Mouse (Mus musculus): Measurements from ENCODE around the gene Reln. TPM values are rescaled to one million over a fixed set of nuclear protein-coding genes. Genes with fewer than 3 reads are reported as not detected.

Reln gene
- total RNA-seq, 2 experiments from 2014 or later: 2.2 to 3.4 TPM

- no peak for DNase-seq
Measured at GRCm38 (mm10) chr5:22224515-22224914, 120.0 kb downstream of the Reln start.

DNA sequence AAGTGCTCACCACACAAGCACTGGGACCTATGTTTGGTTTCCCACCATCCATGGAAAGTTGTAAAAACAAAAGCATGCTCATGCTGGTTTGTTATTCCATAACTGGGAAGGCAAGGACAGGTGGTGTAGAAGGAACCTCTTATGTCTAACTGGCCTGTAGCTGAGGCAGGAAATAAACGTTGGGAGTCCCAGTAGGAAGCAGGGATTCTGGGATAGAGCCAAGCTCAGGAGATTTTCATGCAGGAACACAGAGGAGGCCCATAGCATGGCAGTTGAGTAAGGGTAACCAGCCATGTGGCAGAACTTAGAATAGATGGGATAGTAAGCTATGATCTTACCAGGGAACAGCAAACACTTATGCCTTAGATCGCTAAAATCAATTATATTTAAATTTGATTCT lies 120.6 kb downstream of the Reln start:
- DNase-seq: no peak

DNA sequence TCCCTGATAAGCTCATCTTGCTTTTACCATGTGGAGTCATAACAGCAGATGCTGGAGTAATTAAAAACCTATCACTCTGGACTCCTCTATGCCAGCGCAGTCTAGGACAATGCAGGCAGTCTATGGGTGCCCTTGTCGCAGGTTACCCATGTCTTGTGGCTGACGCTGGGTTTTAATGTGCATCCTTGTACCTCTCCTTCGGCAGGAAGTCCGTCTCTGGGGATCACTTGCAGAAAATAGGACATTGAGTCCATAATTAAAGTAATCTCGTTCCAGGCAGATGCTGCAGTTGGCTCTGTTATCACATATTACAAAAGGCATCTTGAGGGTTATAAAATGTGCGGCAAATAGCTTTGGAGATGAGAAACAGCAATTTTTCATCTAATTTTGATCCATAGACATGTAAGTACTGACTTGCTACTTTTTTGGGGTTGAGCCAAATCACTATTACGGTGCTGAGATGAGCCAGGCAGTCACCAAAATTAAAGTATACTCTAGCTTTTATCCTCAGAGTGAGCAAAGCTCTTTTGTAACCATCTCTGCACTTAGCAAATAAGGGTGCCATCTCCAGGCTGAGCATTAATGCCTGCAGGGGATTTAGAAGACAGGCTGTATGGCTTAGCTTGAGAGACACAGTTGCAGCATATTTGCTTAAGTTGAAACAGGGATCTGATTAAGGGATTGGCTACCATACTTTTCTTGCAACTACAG lies 136.0 kb downstream of the Reln start:
- DNase-seq: no peak

DNA sequence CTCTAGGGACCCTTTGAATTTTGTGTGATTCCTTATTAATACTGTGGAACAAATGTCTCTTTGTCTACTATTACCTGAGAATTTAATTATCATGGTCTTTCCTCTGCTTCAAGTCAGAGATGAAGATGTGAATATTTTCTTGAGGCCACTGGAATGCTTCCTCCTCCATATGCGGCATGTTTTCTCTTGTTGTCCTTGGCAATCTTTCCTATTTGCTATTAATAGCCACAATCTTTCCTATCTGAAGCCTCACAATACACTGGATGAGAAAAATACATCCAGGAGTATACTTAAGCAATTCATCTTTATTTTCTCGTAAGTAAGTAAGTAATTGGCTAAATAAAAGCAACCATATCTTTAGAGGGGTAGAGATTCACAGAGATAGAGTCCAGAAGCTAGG lies 146.6 kb downstream of the Reln start:
- DNase-seq: no peak

GRCm38 (mm10) chr5:22196891-22197290 lies 147.6 kb downstream of the Reln start:
- no peak for DNase-seq

GRCm38 (mm10) chr5:22196476-22196875 lies 148.0 kb downstream of the Reln start:
- DNase-seq: no peak

- DNase-seq: no peak
Measured at GRCm38 (mm10) chr5:22195352-22195941, 149.1 kb downstream of the Reln start.

DNA sequence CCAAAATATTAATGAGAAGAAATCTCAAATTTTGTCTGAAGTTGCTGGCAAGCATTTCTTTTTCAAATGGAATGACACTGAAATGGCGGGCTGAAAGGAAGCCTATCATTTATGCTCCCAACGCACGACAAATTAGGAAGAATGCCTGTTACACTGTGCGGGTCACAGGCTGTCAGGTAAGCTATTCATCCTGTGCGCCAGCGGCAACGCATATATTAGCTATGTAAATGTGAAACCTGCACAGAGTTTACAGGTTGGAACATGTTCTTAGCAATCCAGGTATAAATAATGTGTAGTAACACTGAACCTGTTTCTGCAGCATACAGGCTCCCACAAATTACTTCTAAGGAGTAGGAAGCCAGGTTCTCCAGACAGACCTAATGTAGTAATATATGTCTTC lies 152.7 kb downstream of the Reln start:
- DNase-seq: no peak

DNA sequence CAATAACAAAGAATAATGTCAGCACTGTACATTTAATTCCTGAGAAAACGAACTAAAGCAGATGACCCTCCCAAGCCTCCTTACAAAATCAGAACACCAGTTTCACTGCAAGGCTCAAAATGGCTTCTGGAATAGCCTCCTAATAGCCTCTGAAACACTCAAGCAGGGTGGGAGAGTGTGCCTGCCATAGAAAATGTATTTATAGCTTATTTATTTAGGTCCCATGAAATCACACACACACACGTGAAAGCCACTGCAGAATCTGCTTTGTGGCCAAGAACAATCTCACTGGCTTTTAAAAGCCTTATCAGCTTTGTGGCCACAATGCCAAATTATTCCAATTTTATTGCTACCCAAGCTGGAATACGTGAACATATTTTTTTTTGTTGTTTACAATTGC lies 154.2 kb downstream of the Reln start:
- peak; percentile 8 to 9 for DNase-seq

- DNase-seq: no peak
Measured at GRCm38 (mm10) chr5:22187599-22187998, 156.9 kb downstream of the Reln start.

DNA sequence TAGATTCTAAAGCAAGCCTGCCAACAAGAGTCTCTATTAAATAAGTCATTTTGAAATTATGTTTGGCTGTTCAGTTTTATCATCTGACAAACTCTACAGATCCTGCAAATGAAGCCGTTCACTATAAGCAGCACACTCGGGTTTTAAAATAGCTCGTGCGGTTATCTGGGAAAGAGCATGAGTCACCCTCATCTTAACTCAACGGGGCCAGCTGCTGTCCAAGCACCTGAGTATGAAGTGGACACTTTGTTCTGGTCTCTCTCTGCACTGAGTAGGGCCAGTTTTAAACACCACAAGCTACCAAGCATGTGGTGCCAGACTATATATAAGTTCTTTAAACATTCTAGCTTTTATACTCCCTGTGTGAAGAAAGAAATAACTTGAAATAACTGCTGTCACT lies 168.0 kb downstream of the Reln start:
- peak in 1 of 2 experiments; percentile 34 for DNase-seq

GRCm38 (mm10) chr5:22171336-22171735 lies 173.2 kb downstream of the Reln start:
- peak; percentile 9 to 12 for DNase-seq

- DNase-seq: no peak
Measured at GRCm38 (mm10) chr5:22164060-22164934, 180.2 kb downstream of the Reln start.

DNA sequence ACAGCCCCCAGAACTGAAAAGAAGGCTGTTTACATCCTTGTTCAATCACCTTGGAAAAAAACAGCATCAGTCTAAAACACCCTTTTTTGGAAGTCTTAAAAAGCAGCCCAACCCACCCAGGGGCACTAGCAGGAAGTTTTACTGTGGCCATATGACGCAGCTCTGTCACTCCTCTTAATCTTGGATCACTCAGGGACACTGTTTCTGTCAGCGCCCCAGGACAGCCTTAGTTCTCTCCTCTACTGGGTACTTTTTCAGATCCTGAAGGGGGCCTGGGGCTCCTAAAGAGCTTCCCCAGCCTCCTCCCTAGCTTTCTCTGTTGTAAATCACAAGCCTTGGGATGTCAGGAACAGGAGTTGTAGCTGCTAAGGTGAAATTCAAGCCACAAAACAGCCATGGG lies 183.6 kb downstream of the Reln start:
- no peak for DNase-seq

GRCm38 (mm10) chr5:22158754-22159153 lies 185.7 kb downstream of the Reln start:
- DNase-seq: no peak

- no peak for DNase-seq
Measured at GRCm38 (mm10) chr5:22153601-22154000, 190.9 kb downstream of the Reln start.

GRCm38 (mm10) chr5:22141821-22142220 lies 202.7 kb downstream of the Reln start:
- DNase-seq: no peak

- no peak for DNase-seq
Measured at GRCm38 (mm10) chr5:22139015-22139414, 205.5 kb downstream of the Reln start.

- no peak for DNase-seq
Measured at GRCm38 (mm10) chr5:22134402-22134801, 210.1 kb downstream of the Reln start.

- no peak for DNase-seq
Measured at GRCm38 (mm10) chr5:22131730-22132522, 212.6 kb downstream of the Reln start.

- no peak for DNase-seq
Measured at GRCm38 (mm10) chr5:22127583-22127982, 216.9 kb downstream of the Reln start.

- DNase-seq: no peak
Measured at GRCm38 (mm10) chr5:22119296-22119695, 225.2 kb downstream of the Reln start.

Data from heart, adult 18-20 months (tissue).